Mouse (Mus musculus) embryonic fibroblast, embryonic 13.5 days (primary cell): Measurements from ENCODE around the gene A1cf. TPM values are rescaled to one million over a fixed set of nuclear protein-coding genes. Genes with fewer than 3 reads are reported as not detected.

Source experiments
- H3K27ac ChIP-seq: 2 replicates; pipeline ENCODE4 v1.5.1; 2012; ENCODE audit warnings: low read length, control low read depth, inconsistent platforms; ENCODE audit not compliant: insufficient read depth
- H3K4me1 ChIP-seq: 2 replicates; pipeline ENCODE4 v1.6.1; 2011; ENCODE audit warnings: low read length; ENCODE audit not compliant: control insufficient read depth, insufficient read depth
- H3K4me3 ChIP-seq: 2 replicates; pipeline ENCODE4 v1.5.1; 2011; ENCODE audit warnings: mild to moderate bottlenecking, control low read depth, low read length; ENCODE audit not compliant: insufficient read depth
- CTCF ChIP-seq: IDR thresholded peaks from 2 replicates; pipeline ENCODE4 v1.5.1; 2011; ENCODE audit warnings: mild to moderate bottlenecking, control low read depth, low read length, moderate library complexity, borderline replicate concordance; ENCODE audit not compliant: insufficient read depth
- POLR2A ChIP-seq: IDR thresholded peaks from 2 replicates; pipeline ENCODE4 v1.6.1; 2011; ENCODE audit warnings: low read depth, mild to moderate bottlenecking, control low read depth, low read length, moderate library complexity
- polyA plus RNA-seq: library from polyadenylated mRNA; stranded (reverse); fragments of >200 nt; gene quantifications from 2 replicates; pipeline ENCODE4 v1.2.4, GENCODE M21; 2011; ENCODE audit warnings: low read depth; ENCODE audit not compliant: missing spikeins, insufficient read length

A1cf gene
- not detected in 2 replicates for polyA plus RNA-seq

DNA sequence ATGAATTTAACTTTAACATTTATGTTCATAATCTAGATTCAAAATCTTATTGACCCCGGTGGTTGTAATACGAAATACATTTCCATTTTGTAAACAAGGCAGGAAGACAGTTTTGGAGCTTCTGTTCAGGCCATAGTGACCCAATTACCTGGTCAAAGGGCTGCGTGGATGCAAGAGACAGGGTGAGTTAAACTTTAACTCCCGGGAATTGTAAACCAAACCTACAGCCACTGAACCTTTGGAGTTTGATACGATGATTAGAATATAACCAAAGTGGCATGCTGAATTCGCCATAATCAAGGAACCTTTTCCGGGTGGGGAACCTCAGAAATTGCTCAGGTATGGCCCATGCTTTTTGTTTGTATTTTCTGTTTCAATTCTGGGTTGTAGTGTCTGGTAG is at the start of gene A1cf:
Gene A1cf (plus strand): TSS at position 244 of the 400 bp plus-strand sequence.
- Histone ChIP-seq H3K4me3 (no peak within 1 kb of the TSS), H3K27ac (no peak within 1 kb of the TSS), H3K4me1 (no peaks in the 10 kb centered on the region)
- no peak for TF ChIP-seq POLR2A
- TF ChIP-seq CTCF: no peak

DNA sequence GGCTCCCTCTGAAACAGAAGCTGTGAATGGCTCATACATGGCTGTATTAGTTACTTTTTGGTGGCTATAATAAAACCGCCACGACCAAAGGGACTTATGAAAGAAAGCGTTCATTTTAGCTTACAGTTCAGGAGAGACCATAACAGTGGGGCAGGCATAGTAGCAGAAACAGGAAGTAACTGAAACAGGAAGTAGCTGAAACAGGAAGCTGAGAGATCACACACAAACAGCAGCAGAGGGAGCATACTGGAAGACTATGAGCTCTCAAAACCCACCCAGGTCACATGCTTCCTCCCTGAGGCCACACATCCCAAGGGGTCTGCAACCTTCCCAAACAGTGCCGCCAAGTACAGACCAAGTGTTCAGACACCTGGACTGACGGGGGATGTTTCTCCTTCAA is 34.3 kb upstream of the A1cf start:
- Histone ChIP-seq H3K27ac (no peak overlapping the region), H3K4me1 (no peaks in the 10 kb centered on the region), H3K4me3 (no peak overlapping the region)
- TF ChIP-seq POLR2A (no peak), CTCF (no peak)

DNA sequence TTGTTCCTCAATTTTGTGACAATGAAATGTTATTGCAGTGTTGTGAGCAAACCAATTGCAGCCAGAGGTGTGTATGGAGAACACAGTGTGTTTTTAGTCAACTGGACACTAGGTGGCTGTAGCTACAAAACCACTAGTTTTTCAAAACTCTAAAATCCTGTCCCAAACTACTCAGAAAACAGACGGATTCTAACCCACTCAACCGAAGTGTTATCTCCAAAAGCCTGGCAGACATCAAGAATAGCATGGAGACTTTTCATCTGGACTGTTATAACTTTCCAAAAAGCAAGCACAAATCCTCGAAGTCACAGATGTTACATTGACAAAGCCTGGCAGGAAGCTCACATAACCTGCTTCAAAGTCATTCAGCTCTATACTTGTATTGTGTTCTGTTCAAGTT is 6.7 kb upstream of the A1cf start:
- Histone ChIP-seq H3K27ac (no peak overlapping the region), H3K4me3 (no peak overlapping the region), H3K4me1 (no peaks in the 10 kb centered on the region)
- TF ChIP-seq CTCF: no peak
- TF ChIP-seq POLR2A: no peak

DNA sequence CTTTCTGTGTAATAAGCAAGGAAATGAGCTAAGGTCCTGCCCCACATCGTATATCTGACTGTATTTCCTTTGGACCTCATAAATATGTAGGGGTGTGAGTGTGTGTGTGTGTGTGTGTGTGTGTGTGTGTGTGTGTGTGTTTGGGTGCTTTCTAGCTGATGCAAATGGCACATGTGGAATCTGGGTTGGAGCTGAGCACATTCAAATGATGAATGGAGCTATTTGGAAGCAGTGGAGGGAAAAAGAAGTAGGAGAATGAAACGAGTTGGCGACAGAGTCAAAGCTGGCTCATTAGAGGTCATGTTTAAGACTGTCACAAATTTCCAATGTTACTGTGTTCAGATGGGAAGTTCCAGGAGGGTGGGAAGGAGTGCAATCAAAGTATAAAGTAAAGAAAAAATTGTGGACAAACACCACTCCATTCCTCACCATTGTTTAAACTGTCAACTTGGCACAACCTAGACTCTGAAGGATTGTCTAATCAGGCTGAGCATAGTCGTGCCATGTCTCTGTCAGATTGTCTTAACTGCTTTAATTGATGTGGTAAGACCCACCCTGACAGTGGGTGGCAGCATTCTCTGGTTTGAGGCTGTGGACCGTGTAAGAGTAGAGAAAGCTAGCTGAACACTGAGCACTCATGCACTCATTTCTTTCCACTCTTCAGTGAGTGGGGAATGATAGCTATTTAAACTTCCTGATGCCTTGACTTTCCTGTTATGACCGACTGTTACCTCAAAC is 5.9 kb upstream of the A1cf start:
- TF ChIP-seq POLR2A (no peak), CTCF (no peak)
- no peak overlapping the region for H3K27ac ChIP-seq
- H3K4me3 ChIP-seq: no peak overlapping the region
- no peaks in the 10 kb centered on the region for H3K4me1 ChIP-seq

DNA sequence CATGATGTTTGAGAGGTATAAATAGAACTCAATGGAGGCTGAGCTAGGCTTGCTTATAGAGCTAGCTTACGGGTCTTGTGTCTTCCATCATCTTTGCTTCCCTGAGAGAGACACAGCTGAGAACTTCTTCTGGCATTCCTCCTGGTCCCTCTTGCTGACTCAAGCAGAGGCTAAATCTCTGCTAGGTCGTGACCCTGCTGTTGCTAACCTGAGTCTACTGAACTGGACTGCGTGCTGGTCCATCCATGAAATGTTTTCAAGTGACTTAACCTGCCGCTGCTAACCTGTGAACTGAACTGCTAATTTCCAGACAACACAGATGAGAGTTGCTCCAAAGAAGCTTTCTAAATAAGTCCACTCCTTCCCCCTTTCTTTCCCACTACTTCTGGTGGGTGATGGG is 3.1 kb upstream of the A1cf start:
- H3K4me1 ChIP-seq: no peaks in the 10 kb centered on the region
- TF ChIP-seq CTCF (no peak), POLR2A (no peak)
- no peak overlapping the region for H3K27ac ChIP-seq
- H3K4me3 ChIP-seq: no peak overlapping the region

DNA sequence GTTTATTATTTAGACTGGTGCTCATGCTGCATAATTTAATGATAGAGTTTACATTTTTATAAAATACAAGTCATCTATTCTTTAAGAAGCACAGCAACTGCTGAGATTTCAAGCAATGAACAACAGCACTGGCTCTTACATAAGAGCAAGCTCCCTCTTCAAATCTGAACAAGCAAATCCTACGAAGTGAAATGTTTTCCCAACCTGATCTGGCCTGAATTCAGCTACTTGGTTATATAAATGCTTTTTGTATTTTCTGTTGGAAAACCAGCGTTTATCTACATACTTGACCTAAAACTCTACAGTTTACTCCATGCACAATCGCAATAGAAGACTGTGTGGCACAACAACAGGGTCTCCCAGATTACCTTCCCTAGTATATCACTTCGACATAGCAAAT is 488 bp upstream of the A1cf start:
- no peaks in the 10 kb centered on the region for H3K4me1 ChIP-seq
- H3K27ac ChIP-seq: no peak overlapping the region
- H3K4me3 ChIP-seq: no peak overlapping the region
- TF ChIP-seq POLR2A: no peak
- no peak for TF ChIP-seq CTCF

DNA sequence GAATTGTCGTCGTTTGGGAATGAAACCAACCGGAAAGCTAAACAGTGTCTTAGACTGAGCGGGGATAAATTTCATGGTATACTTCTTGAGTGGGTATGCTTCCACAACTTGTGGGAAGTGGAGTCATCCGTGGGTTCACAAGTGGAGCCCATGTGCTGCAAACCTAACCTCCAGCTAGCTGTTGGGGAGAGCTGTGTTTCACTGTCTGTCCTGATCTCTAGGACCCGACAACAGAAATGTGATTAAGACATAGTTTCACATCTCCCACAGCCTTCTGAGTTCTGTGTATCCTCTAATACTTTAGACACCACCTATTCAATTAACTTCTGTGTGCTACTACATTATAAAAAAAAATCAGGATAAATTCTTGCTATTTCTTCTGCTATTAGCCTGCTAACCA is 407 bp downstream of the A1cf start:
- Histone ChIP-seq H3K27ac (no peak overlapping the region), H3K4me3 (no peak overlapping the region)
- no peak for TF ChIP-seq POLR2A
- TF ChIP-seq CTCF: no peak

DNA sequence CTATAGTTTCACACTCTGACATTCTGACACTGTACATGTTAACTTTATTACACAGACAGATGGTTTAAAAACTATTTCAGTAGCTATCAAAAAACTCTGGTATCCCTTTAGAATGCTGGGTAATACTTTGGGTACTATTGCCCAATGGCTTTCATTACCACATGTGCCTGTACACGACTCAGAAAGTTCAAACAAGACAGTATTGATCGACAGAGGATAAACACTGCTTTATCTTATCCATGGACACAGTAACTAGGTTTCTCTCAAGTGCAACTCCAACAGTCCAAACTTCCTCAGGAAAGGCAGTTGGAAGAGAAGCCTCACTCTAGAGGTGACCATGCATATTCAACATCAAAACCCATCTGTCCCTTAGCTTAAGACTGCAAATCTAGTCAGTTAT is 2.8 kb downstream of the A1cf start:
- no peaks in the 10 kb centered on the region for H3K4me1 ChIP-seq
- no peak for TF ChIP-seq POLR2A
- no peak for TF ChIP-seq CTCF
- H3K4me3 ChIP-seq: no peak overlapping the region
- no peak overlapping the region for H3K27ac ChIP-seq

More for the DNA sequence above, 407 bp downstream of the A1cf start:
- H3K4me1 ChIP-seq: no peaks in the 10 kb centered on the region

DNA sequence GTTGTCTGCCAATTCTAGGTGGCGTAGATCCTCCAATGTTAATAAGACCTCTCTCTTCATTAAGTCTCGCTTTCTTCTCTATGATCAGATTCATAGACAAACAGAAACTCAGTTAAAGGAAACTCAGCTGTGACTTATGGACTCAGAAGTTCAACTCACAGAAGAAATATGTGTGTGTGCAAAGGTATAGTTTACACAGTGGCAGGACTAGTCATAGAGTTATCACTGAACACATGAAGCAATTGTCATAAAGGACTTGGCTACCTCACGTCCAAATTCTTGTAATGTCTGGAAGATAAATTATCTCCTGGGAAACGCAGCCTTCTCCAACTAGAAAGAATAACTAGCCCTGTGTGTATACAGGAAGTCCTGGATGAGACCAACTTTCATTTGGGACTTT is 9.4 kb downstream of the A1cf start:
- no peak overlapping the region for H3K4me3 ChIP-seq
- no peaks in the 10 kb centered on the region for H3K4me1 ChIP-seq
- H3K27ac ChIP-seq: no peak overlapping the region
- no peak for TF ChIP-seq POLR2A
- TF ChIP-seq CTCF: no peak

DNA sequence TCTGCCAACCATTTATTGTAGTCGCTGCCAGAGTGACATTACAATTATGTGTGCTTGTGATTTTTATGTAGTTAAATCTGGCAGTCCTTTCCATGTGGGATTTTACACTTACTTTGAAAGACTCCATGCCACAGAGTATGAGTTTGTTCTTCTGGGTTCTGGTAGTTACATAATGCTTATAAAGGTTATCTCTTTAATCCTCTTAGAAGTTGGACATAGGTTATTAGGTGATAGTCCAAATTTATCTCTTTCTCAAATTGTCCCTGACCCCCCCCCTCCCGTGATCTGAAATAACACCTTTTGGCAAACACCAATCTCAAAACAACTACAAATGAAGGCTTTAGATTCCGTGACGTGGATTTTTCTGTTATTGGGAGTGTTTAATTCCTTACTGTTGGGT is 16.0 kb downstream of the A1cf start:
- TF ChIP-seq POLR2A (no peak), CTCF (no peak)
- no peaks in the 10 kb centered on the region for H3K4me1 ChIP-seq
- no peak overlapping the region for H3K4me3 ChIP-seq
- no peak overlapping the region for H3K27ac ChIP-seq
